Mouse (Mus musculus): ENCODE measurements at regions not wholly inside any gene's neighbourhood (a gene's known extent, or its start where the extent isn't known, plus 50 kb on each side); places are given as distances from the start of the nearest gene placed in this dataset.
A peak's percentile ranks its signal among the peaks of the same experiment; 100 is the strongest.

- Histone ChIP-seq H3K36me3 (ENCODE audit: insufficient read depth, low read length) (no peaks in the 10 kb centered on the region), H3K9me3 (replicated peaks; ENCODE audit: low read length) (no peaks in the 10 kb centered on the region), H3K4me1 (replicated peaks; ENCODE audit: insufficient read depth, low read length) (no peaks in the 10 kb centered on the region), H3K27me3 (ENCODE audit: insufficient read depth, low read length) (no peaks in the 10 kb centered on the region), H3K9ac (ENCODE audit: low read depth, low read length) (no peak overlapping the region), H3K27ac (no peak overlapping the region), H3K4me2 (ENCODE audit: low read length) (no peak overlapping the region), H3K4me3 (replicated peaks; ENCODE audit: low read depth, low read length) (no peak overlapping the region)
- no peak for ATAC-seq (replicated peaks; ENCODE audit: low FRiP score, low read depth)
- no peak for DNase-seq (ENCODE audit: low spot score)
- TF ChIP-seq CTCF (IDR thresholded peaks at IDR 0.05; ENCODE audit: low read depth) = no peak
- WGBS = 91% methylated on average over 9 of the region's 9 CpGs
These were observed 73.4 kb upstream of the Mafb start for GRCm38 (mm10) chr2:160440236-160440635.

DNA sequence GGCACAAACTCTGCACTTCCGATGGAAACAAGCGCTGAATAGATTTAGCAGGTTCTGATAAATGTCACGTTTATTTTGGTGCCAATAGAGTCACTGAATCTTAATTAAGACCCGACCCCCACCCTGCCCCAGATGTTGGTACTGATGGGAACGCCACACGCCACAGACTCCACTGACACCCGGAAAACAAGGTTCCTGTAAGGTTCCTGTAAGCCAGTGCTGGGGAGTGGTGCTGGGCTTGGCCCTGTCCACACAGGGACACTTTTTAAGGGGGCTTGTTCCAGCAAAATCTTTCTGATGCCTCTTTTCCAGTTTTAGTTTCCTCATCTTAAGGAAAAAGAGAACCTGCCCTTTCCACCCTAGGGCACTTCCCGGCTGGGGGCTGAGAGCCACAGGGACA is 84.2 kb upstream of the Mafb start:
- ATAC-seq (replicated peaks; ENCODE audit: low FRiP score, low read depth) = peak; percentile 48; the same call in 1 of the 2 replicates
- Histone ChIP-seq H3K9ac (ENCODE audit: low read depth, low read length) (no peak overlapping the region), H3K27ac (peak overlapping the region; percentile 84), H3K9me3 (replicated peaks; ENCODE audit: low read length) (no peaks in the 10 kb centered on the region), H3K27me3 (ENCODE audit: insufficient read depth, low read length) (no peaks in the 10 kb centered on the region), H3K4me3 (replicated peaks; ENCODE audit: low read depth, low read length) (peak overlapping the region; percentile 35; the same call in 1 of the 2 replicates), H3K4me1 (replicated peaks; ENCODE audit: insufficient read depth, low read length) (peaks cover 3% of the 10 kb centered on the region; the same call in 1 of the 2 replicates), H3K36me3 (ENCODE audit: insufficient read depth, low read length) (no peaks in the 10 kb centered on the region), H3K4me2 (ENCODE audit: low read length) (peak overlapping the region; percentile 70)
- 14% methylated on average over 8 of the region's 8 CpGs for WGBS
- DNase-seq (ENCODE audit: low spot score) = peak; percentile 31
- no peak for TF ChIP-seq CTCF (IDR thresholded peaks at IDR 0.05; ENCODE audit: low read depth)

GRCm38 (mm10) chr2:160451481-160452238 is 84.8 kb upstream of the Mafb start:
- TF ChIP-seq CTCF (IDR thresholded peaks at IDR 0.05; ENCODE audit: low read depth) = no peak
- Histone ChIP-seq H3K27ac (peak overlapping the region; percentile 84), H3K4me3 (replicated peaks; ENCODE audit: low read depth, low read length) (peak overlapping the region; percentile 35), H3K4me1 (replicated peaks; ENCODE audit: insufficient read depth, low read length) (peaks cover 3% of the 10 kb centered on the region; the same call in 1 of the 2 replicates), H3K36me3 (ENCODE audit: insufficient read depth, low read length) (no peaks in the 10 kb centered on the region), H3K27me3 (ENCODE audit: insufficient read depth, low read length) (no peaks in the 10 kb centered on the region), H3K9ac (ENCODE audit: low read depth, low read length) (peak overlapping the region; percentile 51), H3K9me3 (replicated peaks; ENCODE audit: low read length) (no peaks in the 10 kb centered on the region), H3K4me2 (ENCODE audit: low read length) (peak overlapping the region; percentile 70)
- ATAC-seq (replicated peaks; ENCODE audit: low FRiP score, low read depth) (peak; percentile 92), DNase-seq (ENCODE audit: low spot score) (peak; percentile 97)
- WGBS = under 1% methylated on average over 21 of the region's 21 CpGs

DNA sequence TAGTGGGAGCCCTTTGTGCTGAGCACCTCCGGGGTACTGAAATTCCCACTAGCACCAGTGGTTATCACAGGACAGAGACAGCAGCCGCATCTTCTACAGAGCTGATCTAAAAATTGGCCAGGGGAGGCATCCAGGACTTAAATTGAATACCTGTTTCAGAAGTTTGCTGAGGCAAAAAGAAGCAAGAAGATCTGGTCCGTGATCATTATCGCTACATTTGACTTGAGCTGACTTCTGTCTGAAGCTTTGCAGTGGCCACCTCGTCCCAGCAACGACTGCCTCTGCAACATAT is 85.3 kb upstream of the Mafb start:
- no peaks in the 10 kb centered on the region for H3K27me3 ChIP-seq (ENCODE audit: insufficient read depth, low read length)
- no peaks in the 10 kb centered on the region for H3K9me3 ChIP-seq (replicated peaks; ENCODE audit: low read length)
- peak overlapping the region; percentile 35; the same call in 1 of the 2 replicates for H3K4me3 ChIP-seq (replicated peaks; ENCODE audit: low read depth, low read length)
- DNase-seq (ENCODE audit: low spot score) = no peak
- H3K4me2 ChIP-seq (ENCODE audit: low read length) = peak overlapping the region; percentile 70
- peaks cover 3% of the 10 kb centered on the region; the same call in 1 of the 2 replicates for H3K4me1 ChIP-seq (replicated peaks; ENCODE audit: insufficient read depth, low read length)
- no peak for TF ChIP-seq CTCF (IDR thresholded peaks at IDR 0.05; ENCODE audit: low read depth)
- WGBS = 31% methylated on average over 6 of the region's 6 CpGs
- no peaks in the 10 kb centered on the region for H3K36me3 ChIP-seq (ENCODE audit: insufficient read depth, low read length)
- H3K9ac ChIP-seq (ENCODE audit: low read depth, low read length) = 0 out of 2 replicates have a peak overlapping the region, but pooled peaks have one; percentile 51
- ATAC-seq (replicated peaks; ENCODE audit: low FRiP score, low read depth) = no peak
- peak overlapping the region; percentile 84 for H3K27ac ChIP-seq

DNA sequence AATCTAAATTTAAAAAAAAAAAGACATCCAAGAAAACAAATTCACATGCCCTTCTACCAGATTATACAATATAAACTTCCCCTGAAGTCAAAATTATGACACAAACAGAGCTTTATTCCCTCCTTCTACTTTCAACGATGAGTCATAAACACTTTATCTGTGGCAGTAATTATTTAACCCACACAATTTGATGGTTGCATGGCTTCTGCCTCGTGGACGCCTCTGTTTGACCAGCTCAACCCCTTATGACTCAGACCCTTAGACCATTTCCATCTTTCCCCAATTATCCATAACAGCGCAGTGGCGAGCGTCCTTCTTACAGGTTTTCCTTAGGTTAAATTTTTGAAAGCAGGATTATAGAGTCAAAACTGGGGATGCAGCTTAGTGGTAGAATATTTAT is 85.9 kb upstream of the Mafb start:
- H3K9me3 ChIP-seq (replicated peaks; ENCODE audit: low read length) = no peaks in the 10 kb centered on the region
- no peak for DNase-seq (ENCODE audit: low spot score)
- no peak overlapping the region for H3K4me2 ChIP-seq (ENCODE audit: low read length)
- no peak for ATAC-seq (replicated peaks; ENCODE audit: low FRiP score, low read depth)
- H3K4me3 ChIP-seq (replicated peaks; ENCODE audit: low read depth, low read length) = no peak overlapping the region
- 87% methylated on average over 6 of the region's 6 CpGs for WGBS
- H3K27ac ChIP-seq = no peak overlapping the region
- TF ChIP-seq CTCF (IDR thresholded peaks at IDR 0.05; ENCODE audit: low read depth) = no peak
- no peaks in the 10 kb centered on the region for H3K27me3 ChIP-seq (ENCODE audit: insufficient read depth, low read length)
- H3K9ac ChIP-seq (ENCODE audit: low read depth, low read length) = no peak overlapping the region
- H3K36me3 ChIP-seq (ENCODE audit: insufficient read depth, low read length) = no peaks in the 10 kb centered on the region
- peaks cover 3% of the 10 kb centered on the region; the same call in 1 of the 2 replicates for H3K4me1 ChIP-seq (replicated peaks; ENCODE audit: insufficient read depth, low read length)

GRCm38 (mm10) chr2:160455617-160456016 is 88.8 kb upstream of the Mafb start:
- TF ChIP-seq CTCF (IDR thresholded peaks at IDR 0.05; ENCODE audit: low read depth) = no peak
- Histone ChIP-seq H3K9me3 (replicated peaks; ENCODE audit: low read length) (no peaks in the 10 kb centered on the region), H3K27ac (no peak overlapping the region), H3K4me1 (replicated peaks; ENCODE audit: insufficient read depth, low read length) (peaks cover 3% of the 10 kb centered on the region; the same call in 1 of the 2 replicates), H3K4me3 (replicated peaks; ENCODE audit: low read depth, low read length) (no peak overlapping the region), H3K9ac (ENCODE audit: low read depth, low read length) (no peak overlapping the region), H3K36me3 (ENCODE audit: insufficient read depth, low read length) (no peaks in the 10 kb centered on the region), H3K4me2 (ENCODE audit: low read length) (no peak overlapping the region), H3K27me3 (ENCODE audit: insufficient read depth, low read length) (no peaks in the 10 kb centered on the region)
- no peak for DNase-seq (ENCODE audit: low spot score)
- ATAC-seq (replicated peaks; ENCODE audit: low FRiP score, low read depth) = no peak
- 73% methylated on average over 10 of the region's 10 CpGs for WGBS

All from kidney, postnatal 0 days (tissue).